Mouse (Mus musculus): Measurements from ENCODE around the gene Pfdn5.

The Pfdn5 gene

GRCm38 (mm10) chr15:102326022-102326576 is at the start of gene Pfdn5:
Gene Pfdn5, plus strand, starts transcription at chr15:102326116.
- DNase-seq (ENCODE audit: low spot score in 2 of 2) = peak; percentile 86 to 94

GRCm38 (mm10) chr15:102278726-102279091 is 47.2 kb upstream of the Pfdn5 start:
- DNase-seq (ENCODE audit: low spot score in 2 of 2) = no peak

DNA sequence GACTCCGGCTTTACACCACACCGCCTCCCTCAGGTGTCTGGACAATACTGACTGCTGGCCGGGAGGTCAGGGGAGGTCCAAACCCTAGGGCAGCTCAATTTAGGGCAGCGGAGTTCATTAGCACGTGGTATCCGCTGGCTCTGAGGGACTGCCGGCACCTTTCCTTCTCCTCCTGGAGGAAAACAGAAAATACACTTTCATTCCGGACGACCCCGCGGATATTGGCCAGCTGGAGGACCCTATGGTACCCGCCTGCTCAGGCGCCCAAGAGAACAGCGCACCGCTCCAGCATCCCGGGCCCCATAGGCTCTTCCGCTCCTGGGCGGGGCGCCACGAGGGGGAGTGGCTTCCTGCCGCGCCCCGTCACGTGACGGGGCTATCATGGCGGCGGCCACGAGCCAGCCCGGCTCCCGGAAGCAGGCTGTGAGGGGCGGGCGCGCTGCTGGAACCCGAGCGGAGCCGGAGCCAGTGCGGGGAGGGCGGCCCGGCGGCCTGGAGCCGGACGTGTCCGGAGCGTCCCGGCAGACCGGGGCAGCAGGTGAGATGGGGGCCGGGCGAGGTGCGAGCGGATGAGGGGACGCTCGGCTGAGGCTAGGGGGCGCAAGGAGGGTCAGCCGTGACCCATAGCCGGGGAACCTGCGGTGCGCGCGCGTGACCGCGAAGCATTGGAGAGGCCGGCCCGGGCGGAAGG is 46.7 kb upstream of the Pfdn5 start, which contains the start of gene Mfsd5:
Mfsd5 (plus strand) TSS at position 363 of the 691 bp plus-strand sequence.
- peak; percentile 78 to 92 for DNase-seq (ENCODE audit: low spot score in 2 of 2)

DNA sequence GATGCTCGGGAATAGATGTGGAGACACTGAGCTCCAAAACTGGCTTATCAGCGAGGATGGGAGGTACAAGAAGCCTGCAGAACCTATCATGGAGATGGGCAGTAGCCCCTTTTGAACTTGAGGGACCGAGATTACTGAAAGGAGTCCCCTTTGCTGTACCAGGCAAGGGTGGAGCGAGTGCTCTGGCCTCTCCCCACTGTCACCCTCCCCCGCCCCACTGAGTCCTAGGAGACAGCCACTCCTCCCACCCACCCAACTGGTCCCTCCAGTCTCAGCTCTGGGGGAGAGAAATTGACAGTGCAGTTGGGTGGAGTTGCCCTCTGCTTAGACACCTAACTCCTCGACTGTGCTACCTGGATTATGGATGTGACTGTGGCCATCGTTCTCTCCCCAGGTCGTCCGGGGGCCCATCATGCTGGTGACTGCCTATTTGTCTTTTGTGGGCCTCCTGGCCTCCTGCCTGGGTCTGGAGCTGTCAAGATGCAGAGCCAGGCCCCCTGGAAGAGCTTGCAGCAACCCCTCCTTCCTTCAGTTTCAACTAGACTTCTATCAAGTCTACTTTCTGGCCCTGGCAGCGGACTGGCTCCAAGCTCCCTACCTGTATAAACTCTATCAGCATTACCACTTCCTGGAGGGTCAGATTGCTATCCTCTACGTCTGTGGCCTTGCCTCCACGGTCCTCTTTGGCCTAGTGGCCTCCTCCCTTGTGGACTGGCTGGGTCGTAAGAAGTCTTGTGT is 46.0 kb upstream of the Pfdn5 start:
- DNase-seq (ENCODE audit: low spot score in 2 of 2) = peak in 1 of 2 experiments; percentile 26

DNA sequence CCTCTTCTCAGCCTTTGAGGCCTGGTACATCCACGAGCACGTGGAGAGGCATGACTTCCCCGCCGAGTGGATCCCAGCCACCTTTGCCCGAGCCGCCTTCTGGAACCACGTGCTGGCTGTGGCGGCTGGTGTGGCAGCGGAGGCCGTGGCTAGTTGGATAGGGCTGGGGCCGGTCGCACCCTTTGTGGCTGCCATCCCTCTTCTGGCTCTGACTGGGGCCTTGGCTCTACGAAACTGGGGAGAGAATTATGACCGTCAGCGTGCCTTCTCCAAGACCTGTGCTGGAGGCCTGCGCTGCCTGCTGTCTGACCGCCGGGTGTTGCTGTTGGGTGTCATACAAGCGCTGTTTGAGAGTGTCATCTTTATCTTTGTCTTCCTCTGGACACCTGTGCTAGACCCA is 45.3 kb upstream of the Pfdn5 start:
- no peak for DNase-seq (ENCODE audit: low spot score in 2 of 2)

- DNase-seq (ENCODE audit: low spot score in 2 of 2) = no peak
Measured at GRCm38 (mm10) chr15:102282463-102283292, 43.2 kb upstream of the Pfdn5 start.

DNA sequence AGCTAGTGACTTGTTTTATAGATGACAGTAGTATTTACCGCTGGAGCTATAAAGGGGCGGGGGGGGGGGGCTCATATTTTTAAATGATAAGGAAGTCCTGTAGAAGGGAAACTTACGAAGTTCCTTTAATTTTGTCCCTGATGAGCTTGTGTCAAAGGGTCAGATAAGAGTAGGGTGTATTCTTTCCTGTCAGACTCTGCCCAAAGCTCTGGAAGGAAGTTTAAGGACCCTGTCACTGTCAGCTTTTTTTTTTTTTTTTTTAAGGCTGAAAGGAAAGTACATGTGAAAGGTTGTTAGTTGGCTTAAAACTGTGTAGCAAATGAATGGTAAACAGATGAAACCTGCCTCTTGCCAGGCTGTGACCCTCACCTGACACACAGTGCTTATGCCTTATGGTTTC is 42.3 kb upstream of the Pfdn5 start:
- no peak for DNase-seq (ENCODE audit: low spot score in 2 of 2)

GRCm38 (mm10) chr15:102287395-102287794 is 38.5 kb upstream of the Pfdn5 start:
- DNase-seq (ENCODE audit: low spot score in 2 of 2) = peak in 1 of 2 experiments; percentile 62

GRCm38 (mm10) chr15:102295633-102296367 is 30.1 kb upstream of the Pfdn5 start, which contains the start of gene Espl1:
Gene Espl1, plus strand, starts transcription at chr15:102296266.
- DNase-seq (ENCODE audit: low spot score in 2 of 2) = peak; percentile 91 to 97

- DNase-seq (ENCODE audit: low spot score in 2 of 2) = no peak
Measured at GRCm38 (mm10) chr15:102296368-102297006, 29.4 kb upstream of the Pfdn5 start.

GRCm38 (mm10) chr15:102302542-102302941 is 23.4 kb upstream of the Pfdn5 start:
- no peak for DNase-seq (ENCODE audit: low spot score in 2 of 2)

DNA sequence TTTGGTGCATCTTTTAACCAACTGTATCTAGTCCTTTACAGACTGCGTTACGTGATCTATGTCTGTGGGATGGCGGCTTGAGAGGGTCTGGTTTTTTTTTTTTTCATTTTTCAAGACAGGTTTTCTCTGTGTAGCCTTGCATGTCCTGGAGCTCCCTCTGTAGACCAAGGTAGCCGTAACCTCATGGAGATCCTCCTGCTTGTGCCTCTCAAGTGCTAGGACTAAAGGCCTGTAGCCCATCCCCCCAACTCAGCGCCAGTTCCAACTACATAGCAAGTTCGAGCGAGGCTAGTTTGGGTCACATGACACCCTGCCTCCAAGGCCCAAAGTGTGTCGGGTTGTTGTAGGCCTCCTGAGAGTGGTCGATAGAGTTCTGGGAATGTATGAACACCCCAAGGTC is 17.2 kb upstream of the Pfdn5 start:
- DNase-seq (ENCODE audit: low spot score in 2 of 2) = no peak

GRCm38 (mm10) chr15:102310074-102310845 is 15.7 kb upstream of the Pfdn5 start:
- DNase-seq (ENCODE audit: low spot score in 2 of 2) = no peak

- DNase-seq (ENCODE audit: low spot score in 2 of 2) = no peak
Measured at GRCm38 (mm10) chr15:102311489-102311888, 14.4 kb upstream of the Pfdn5 start.

GRCm38 (mm10) chr15:102315292-102315691 is 10.6 kb upstream of the Pfdn5 start:
- no peak for DNase-seq (ENCODE audit: low spot score in 2 of 2)

DNA sequence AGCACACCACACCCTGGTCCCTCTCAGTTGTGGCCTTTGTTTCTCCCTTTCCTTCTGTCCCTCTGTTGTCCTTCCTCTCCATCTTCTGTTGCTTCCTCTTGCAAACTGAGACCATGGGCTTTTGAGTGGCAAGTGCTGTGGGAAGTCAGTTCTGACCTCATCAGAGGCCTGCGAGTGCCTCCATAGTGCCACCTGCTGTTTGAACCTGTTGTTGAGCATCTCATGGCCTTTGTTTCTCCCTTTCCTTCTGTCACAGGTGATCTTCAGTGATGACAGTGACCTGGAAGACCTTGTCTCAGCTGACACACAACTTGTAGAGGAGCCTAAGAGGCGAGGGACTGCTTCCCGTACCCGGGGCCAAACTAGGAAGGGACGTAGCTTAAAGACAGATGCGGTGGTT is 9.7 kb upstream of the Pfdn5 start:
- DNase-seq (ENCODE audit: low spot score in 2 of 2) = peak in 1 of 2 experiments; percentile 75

GRCm38 (mm10) chr15:102324654-102325473 is 1.1 kb upstream of the Pfdn5 start:
- DNase-seq (ENCODE audit: low spot score in 2 of 2) = no peak

DNA sequence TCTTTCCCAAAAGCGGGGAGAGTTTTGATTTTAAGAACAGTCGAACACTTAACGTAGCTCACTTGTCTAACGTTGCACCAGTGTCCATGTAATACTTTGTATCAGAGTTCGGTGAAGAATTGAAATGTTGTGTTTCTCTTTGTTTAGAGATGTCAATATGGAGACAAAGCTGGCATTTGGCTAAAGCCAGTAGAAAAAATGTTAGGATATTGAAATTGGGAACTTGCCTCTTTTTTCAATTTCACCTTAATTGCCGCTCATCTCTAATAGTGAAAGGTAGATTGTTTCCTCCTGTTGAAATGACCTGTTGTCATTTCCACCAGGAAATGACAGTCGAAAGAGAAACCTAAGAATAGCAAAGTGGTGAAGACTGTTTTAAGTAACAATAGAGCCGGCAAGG is 976 bp downstream of the Pfdn5 start:
- no peak for DNase-seq (ENCODE audit: low spot score in 2 of 2)

DNA sequence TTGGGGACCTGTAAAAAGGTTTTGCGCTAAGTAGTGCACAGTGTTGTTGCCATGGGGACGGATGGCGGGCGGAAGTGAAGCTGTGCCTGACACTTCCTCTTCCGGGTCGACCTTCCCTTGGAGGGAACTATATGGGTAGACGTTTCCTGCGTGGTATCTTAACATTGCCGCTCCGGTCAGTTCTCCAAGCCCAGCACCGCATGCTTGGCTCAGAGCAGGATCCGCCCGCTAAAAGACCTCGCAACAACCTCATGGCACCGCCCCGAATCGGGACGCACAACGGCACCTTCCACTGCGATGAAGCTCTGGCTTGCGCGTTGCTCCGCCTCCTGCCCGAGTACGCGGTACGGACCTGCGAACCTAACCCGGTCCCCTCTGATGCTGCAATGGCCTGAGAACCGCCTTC is 5.7 kb downstream of the Pfdn5 start, which contains the start of gene Myg1:
Myg1 (plus strand) TSS at position 100 of the 406 bp plus-strand sequence.
- peak; percentile 70 to 88 for DNase-seq (ENCODE audit: low spot score in 2 of 2)

Measured in spleen, postnatal 10 days (tissue).